Mouse (Mus musculus) thymus, adult 2 months (tissue): ENCODE data around the gene Grik3.

Experiments used
- CTCF ChIP-seq: fragments of 200-500 bp; IDR thresholded peaks from 2 replicates; pipeline ENCODE4 v1.5.1; 2012; ENCODE audit warnings: mild to moderate bottlenecking, control low read depth, low read length, moderate library complexity, borderline replicate concordance; ENCODE audit not compliant: control insufficient read depth, poor library complexity, insufficient read depth; ENCODE audit errors: extremely low read depth
- POLR2A ChIP-seq: fragments of 200-500 bp; IDR thresholded peaks from 2 replicates; pipeline ENCODE4 v1.6.1; 2012; ENCODE audit warnings: mild to moderate bottlenecking, low read length, control low read depth, moderate library complexity; ENCODE audit not compliant: control insufficient read depth, poor library complexity, insufficient read depth; ENCODE audit errors: extremely low read depth

DNA sequence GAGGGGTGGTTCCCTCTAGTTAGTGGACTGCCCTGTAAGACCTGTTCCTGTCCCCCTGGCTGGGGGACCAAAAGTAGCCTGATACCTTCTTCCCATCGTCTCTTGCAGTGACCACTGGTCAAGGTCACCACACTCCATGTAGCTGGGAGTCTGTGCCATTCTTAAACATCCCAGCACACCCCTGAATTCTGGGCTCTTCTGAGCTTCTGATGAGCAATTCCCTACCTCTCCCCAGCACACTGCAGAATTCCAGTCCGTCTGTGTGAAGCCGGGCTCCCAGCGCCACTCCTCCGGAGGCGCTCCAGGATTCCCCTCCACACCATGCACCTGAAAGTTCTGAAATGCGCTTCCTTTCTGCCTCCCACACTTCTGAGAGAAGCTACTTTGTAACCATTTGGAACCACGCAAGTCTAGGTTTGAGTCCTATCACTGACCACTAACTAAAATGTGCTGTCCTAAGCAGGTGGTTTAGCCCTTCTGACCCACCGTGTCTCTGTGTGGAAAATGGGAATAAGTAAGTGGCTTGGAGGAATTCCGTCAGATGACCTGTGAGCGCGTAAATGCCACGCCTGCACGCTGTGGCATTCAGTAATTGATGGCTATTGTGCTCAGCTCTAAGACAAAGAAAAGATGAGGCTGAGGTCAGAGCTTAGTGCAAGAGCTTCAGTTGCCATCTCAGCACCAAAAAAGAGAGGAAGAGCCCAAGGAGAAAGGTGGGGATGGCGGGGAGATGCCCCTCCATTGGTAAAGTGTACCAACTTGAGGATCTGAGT, 237.8 kb downstream of the Grik3 start:
- no peak for TF ChIP-seq CTCF
- TF ChIP-seq POLR2A: no peak
